Mouse (Mus musculus) layer of hippocampus, adult 9-11 months (tissue): ENCODE measurements around the gene Acvrl1.
A peak's percentile ranks its signal among the peaks of the same experiment; 100 is the strongest.

ENCODE experiments used
- DNase-seq: peaks from one replicate; pipeline ENCODE4 v3.0.0; 2022

Gene Acvrl1

DNA sequence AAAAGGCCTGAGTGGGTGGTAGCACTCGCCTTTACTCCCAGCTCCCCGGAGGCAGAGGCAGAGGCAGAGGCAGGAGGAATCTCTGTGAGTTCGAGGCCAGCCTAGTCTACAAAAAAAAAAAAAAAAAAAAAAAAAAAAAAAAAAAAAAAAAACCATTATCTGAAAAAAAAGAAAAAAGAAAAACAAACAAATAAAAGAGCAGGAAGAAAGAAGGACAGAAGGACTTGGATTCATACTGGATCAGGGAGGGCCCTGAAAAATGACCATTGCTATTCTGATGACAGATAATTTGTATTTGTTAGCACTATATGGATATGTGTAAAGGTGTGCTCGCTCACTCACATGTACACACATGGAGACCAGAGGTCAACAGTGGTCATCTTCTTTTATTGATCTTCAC, 43.0 kb downstream of the Acvrl1 start:
- no peak for DNase-seq

- no peak for DNase-seq
Observed at GRCm38 (mm10) chr15:101172016-101172415, 43.7 kb downstream of the Acvrl1 start.

DNA sequence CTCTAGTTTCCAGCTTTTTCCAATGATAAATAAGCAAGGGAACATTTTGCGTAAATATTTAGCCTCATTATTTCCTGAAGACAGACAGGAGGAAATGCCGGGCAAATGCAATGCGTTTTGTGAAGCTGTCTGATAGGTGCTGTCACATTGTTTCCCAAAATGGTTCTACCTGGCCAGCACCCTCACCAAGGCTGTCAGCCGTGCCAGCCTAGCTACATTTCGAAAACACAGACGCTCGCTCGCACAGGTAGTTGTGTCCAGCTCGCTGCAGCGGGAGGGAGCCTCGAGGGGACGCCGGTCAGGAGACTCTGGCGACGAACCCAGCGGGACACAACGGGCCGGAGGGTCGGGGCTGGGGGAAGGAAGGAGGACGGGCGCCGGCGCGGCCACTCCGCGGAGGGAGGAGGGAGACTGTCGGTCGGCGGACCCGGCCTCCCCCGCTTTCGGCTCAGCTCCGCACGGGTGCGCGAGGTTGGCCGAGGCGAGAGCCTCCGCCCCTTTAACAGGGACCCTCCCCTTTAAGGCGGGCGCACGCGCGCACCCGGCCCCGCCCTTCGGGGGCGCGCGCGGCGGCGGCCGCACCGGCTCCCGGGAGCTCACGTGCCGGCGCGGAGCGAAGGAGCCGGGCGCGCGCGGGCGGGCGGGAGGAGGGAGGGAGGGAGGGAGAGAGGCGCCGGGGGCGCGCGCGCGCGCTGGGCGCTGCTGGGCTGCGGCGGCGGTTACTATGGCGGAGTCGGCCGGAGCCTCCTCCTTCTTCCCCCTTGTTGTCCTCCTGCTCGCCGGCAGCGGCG, 45.3 kb downstream of the Acvrl1 start, which contains the start of gene Acvr1b:
Gene Acvr1b (plus strand): TSS at position 647 of the 791 bp plus-strand sequence.
- DNase-seq, result peak; percentile 92

DNA sequence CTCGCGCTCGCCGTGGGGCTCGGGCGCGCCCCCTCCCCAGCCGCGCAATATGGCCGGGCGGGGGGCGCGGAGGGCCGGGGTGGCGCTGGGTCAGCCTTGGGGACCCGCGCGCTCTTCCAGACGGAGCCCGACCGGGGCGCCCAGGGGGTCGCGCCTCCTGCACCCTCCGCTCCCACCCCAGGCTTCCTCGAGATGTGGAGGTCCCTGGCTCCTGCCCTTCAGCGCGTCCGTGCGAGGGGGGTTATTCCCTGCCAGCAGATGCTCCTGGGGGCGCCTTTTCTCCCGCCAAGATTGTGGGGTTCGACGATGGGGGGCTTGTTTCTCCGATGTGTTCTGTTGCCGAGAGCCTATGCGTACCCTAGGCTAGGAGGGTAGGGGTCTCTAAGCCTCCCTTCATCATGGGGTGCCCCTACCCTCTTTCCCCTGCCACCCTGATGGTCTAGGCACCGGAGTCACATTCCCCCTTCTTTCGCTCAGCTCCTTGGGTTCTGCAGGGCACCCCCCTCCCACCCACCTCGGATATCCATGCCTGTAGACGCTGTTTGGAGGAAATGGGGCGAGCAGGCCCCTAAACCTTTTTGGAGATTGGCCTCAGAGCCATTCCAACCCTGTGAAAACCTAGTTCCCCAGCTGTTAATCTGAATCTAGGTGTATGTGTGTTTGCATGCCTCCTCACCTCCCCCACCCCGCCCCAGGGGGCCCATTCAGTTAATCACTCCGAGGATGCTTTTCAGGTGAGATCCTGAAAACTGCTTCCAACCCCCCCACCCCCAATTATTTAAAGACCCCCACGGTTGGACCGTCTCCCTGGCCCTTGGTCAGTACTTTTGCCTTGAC, 46.2 kb downstream of the Acvrl1 start:
- DNase-seq, result no peak

GRCm38 (mm10) chr15:101175131-101175460, 46.8 kb downstream of the Acvrl1 start:
- DNase-seq, result no peak

- no peak for DNase-seq
Observed at GRCm38 (mm10) chr15:101175613-101176283, 47.4 kb downstream of the Acvrl1 start.

DNA sequence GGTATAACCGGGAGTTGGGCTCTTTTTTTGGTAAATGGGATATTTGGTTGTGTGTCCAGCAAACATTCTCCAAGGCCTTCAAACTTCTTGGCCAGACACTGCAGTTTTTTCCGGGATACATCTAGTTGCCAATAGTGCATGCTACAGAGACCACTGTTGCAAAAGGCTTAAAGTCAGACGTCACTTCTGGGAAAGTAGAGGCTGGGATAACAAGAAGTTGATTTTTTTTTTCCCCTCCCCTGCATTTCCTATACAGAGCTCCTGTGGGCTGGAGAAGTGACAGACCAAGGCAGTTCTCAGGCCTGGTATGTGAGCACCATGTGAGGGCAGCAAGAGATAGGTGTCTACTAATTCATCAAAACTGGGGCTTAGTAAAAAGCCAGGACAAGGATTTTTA, 48.0 kb downstream of the Acvrl1 start:
- DNase-seq, result no peak

- DNase-seq, result no peak
Observed at GRCm38 (mm10) chr15:101176795-101177691, 48.7 kb downstream of the Acvrl1 start.

GRCm38 (mm10) chr15:101180363-101181105, 52.2 kb downstream of the Acvrl1 start:
- no peak for DNase-seq

DNA sequence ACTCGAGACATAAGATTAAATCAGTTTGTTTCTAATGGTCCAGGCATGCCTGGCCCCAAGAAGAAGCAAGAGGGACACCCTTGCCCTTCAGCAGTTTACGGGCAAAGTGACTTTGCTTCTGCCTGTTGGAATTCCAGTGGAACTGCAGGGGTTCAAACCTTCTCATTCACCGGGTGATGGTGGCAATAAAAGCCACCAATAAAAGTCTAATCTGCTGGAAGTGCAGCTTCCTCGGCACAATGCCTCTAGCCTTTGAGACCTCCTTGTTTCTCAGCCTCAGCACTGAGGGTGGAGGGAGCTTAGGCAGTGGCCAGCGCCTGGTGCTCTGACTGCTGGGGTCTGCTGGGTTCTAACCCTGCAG, 52.8 kb downstream of the Acvrl1 start:
- no peak for DNase-seq

DNA sequence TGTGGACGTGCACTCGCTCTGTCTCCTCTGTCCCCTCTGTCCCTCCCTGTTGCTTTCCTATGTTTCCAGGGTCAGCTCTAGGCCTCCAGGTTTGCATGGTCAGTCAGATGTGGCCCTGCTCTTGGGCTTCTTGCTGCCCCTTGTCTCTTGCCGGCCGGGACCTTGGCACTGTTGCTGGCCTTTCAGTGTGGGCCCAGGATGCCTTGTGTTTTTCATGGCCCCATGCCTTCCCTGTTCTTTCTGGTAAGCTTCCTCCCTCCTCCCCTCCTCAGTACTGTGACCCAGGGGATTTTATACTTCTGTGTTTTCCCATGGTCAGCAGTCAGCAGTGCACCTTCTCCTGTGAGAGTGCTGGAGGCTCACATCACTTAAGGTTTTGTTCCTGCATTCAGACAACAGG, 53.2 kb downstream of the Acvrl1 start:
- no peak for DNase-seq

DNA sequence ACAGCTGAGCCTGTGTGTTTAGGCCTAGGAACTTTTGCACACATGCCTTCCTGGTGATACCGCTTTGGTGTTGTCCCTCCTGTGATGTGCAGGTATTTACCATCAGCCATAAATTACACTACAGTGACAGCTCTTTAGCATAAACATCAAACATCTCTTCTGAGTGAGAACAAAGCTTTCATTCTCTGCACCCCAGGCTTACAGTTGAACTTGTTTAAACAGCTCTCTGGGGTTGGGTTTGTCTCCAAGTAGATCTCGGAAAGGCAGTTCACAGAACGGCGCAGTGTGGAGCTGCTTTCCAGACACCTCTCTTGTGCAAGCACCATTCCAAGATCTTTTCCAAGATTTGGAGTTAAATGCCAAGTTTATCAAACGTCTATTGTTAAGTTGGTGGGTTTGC, 54.4 kb downstream of the Acvrl1 start:
- DNase-seq, result no peak

GRCm38 (mm10) chr15:101184300-101184699, 56.0 kb downstream of the Acvrl1 start:
- DNase-seq, result no peak

DNA sequence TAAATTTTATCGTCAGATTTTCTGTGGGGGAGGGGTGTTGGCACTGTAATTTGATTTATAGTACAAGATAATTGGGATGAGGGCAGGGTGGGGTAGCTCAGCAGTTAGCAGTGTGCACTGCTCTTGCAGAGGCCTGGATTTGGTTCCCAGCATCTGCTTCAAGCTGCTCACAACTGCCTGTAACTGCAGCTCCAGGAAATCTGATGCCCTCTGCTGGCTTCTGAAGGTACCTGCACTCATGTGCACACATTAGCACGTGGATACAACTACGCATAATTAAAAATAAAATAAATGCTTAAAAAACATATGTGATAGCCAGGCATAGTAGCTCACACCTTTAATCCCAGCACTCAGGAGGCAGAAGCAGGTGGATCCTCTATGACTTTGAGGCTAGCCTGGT, 57.2 kb downstream of the Acvrl1 start:
- no peak for DNase-seq

DNA sequence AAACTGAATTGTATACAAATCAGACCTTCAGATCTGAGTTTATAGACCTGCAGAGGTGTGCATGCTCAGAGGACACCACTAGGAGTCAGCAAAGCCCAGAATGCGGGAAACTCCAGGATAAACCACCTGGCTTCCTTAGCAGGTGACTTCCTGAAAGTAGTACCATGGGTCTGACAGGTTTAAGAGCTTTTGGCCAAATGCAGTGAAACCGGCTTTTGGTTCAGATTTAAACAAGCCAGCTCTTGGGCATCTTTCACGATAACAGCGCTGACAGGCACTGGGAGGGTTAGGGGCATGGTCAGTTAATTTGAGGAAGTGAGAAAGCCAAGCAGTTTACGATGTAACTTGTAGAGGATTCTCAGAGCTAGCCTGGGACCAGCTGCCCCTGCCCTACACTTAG, 59.6 kb downstream of the Acvrl1 start:
- DNase-seq, result no peak

DNA sequence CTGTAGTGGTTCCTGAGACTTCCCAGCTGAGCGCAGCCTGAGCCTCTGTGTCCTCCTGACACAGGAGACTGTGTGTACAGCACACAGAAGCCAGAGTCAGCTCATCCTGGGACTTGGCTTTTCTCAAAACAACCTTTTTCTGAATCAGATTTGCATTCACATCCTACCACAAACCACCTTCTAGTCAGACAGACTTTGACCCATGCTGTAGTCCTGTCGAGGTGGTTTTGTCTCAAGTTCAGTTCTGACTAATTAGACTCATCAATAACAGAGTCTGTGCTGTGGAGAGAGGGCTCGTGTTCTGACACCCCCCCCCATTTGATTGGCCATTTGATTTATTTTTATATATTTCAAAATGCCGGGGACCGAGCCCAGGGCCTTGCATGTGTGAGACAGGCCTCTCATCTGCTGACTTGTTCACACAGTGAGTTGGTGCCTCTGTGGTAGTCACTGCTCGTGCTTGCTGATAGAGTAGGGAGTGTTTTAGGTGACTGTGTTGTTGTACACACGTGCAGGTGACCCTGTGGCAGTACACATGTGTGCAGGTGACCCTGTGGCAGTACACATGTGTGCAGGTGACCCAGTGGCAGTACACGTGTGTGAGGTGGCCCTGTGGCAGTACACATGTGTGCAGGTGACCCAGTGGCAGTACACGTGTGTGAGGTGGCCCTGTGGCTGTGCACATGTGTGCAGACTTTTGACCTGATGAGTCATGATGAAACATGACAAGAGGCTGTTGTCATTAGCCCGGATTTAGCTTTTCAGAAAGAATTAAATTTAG, 61.8 kb downstream of the Acvrl1 start:
- DNase-seq, result no peak

DNA sequence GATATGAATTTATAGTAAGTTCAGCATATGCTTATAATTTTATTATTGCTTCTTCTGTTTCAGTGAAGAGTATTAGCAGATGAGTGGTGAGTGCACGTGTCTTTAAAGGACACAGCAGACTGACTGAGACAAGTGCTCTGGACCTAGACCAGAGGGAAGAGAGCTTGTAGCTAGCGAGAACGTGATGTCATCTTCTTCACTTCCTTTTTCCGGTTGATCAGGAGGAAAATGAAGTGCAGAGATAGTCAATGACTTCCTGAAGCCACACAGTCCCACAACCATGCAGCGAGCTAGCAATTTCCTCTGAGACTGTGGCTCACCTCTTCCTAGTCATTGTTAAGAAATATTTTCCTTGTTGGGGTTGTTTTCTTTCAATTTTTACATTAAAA, 62.4 kb downstream of the Acvrl1 start:
- DNase-seq, result no peak

DNA sequence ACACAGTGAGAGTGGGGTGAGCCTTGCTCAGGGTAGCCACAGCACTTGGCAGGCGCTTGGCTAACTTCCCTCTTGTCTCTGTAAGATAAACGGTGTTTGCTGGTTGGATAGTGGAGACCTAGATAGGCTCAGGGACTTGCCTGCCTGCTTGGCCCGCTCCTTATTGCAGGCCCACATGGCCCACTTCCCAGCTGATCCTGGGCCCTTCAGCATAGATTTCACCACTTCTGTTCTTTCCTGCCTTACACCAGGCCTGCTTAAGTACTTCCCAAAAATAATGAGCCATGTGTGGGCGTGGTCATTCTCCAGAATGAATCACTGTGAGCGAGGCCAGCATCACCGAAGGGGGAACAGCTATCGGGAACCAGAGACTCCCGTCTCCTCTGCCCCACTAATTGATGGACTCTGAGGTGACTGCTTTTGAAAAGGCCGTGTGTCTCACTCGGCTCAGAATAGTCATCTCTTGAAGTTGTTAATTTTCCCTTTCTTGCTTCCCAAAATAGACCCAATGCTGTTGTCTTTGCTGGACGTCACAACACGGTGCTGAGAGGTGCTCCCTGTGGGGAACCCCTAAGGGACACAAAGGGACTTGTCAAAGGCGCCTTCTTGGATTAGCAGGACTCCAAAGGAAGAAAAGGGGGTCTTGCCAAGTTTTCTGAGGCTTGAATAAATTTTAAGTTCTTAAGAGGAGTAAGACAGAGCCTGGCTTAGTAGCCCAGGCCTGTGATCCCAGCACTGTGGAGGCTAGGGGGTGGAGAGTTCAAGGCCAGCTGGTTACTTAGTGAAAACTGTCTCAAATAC, 63.3 kb downstream of the Acvrl1 start:
- peak; percentile 54 for DNase-seq

DNA sequence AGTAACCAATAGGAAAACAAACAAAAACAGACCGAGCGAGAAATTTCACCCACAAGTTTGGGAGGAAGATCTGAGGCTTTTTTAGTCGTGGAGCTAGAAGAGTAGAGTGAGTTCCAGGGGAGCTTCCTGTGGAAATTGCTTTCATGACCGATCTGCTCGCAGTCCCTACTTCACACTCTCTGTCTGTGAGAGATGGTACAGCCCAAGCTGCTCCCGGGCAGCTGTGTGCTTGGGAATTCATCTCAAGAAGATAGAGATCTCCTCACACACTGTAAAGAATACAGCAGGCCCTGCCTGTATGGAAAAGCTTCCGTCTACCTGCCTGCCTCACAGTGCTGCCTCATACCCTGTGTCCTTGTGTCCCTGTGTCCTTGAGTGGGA, 63.9 kb downstream of the Acvrl1 start:
- no peak for DNase-seq

DNA sequence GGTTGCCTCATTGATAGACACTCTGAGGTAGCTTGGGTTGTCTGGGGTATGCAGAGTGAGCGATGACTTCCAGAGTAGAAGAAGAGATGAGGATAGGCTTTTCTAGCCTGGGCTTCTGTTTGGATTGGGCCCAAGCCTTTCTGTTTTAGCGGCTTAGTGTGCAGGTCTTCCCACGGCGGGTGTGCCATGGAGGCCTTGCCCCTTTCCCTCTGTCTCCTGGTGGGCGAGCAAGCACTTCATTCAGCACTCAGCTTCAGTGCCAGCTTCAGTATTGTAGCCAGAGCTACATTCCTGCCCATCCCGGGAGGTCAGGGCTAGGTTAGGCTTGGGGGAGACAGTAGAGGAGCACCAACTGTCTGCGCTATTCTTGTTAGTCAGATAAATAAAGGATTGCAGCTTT, 64.3 kb downstream of the Acvrl1 start:
- DNase-seq, result no peak
